Mouse (Mus musculus): ENCODE data around the gene Nbea. TPM values are rescaled to one million over a fixed set of nuclear protein-coding genes. Genes with fewer than 3 reads are reported as not detected.

The Nbea gene
- polyA plus RNA-seq (2017; shearing (Covaris generic)), result 0.52 TPM

DNA sequence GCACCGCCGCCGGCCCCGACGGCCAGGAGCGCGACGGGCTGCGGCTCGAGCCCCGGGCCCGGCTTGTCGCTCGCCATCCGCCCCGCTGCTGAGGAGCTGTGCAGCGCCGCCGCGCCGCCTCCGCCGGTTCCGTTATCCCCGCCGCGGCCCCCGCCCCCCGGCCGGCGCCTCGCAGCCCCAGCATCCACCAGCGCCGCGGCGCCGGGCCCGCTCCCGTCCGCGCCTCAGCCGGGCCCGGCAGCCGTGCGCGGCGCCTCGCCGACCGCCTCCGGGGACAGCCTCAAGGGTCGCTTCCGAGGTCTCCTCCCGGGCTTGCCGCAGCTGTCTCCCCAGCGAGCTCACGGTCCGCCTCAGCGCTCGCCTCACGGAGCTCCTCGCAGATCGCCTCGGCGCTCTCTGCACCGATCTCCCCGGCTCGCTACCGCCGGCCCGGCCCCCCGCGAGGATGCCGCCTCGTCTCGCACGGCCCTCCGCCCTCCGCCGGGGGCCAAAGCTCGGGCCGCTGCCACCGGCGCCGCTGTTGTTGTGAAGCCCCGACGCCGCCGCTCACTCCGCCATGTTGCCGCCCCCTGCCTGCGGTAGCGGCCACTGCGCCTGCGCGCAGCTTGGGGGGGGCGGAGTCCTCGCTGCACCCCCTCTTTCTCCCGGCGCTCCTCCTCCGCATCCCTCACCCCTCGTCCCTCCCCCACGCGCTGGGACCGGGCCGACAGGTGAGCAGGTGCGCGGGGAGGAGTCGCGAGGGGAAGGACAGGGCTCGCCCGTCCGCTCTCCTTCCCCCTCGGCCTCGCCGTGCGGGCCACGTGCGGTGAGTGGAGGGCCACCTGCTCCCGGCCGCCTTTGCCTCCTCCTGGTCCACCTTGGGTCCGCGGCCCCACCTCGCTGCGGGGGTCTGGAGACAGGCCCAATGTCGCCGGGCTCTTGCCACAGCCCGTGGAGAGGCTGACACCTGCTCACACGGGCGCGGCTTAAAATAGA, at the start of gene Nbea:
Gene Nbea (minus strand): TSS at position 543 of the 975 bp plus-strand sequence.

DNA sequence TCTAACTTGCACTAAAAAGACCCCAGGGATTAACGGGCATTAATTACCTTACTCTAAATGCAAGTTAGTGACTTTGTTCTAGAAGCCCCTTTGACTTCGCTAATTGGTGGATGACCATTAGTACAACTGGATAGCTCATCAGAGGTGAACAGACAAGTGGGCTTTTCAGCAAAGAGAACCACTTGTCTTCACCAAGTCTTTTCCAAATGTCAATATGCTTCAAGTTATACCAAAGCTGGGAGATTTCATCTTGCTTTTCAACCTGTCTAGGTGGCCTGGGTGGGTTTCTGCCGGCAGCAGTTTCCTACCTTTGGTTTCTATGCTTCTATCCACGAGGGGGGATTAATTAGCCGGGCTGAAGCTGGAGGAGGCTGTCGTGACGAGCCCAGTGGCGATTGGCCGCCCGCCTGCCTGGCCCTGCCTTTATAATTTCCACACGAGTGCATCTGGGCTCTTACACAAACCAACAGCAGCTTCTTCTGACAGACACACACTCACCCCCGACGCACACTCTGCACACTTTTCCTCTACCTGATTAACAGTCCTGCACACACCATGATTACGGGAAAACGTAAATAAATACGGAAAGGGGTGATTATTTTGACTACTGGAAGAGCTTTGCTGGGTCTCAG, 401.3 kb downstream of the Nbea start, which contains the start of gene Mab21l1:
Gene Mab21l1 (plus strand): TSS at position 455 of the 632 bp plus-strand sequence.

